Mouse (Mus musculus): ENCODE data around the gene Asb11.

- TF ChIP-seq POLR2A (IDR thresholded peaks at IDR 0.05; ENCODE audit: borderline replicate concordance, extremely low read depth, low read depth, low read length), result no peak
- TF ChIP-seq CTCF (IDR thresholded peaks at IDR 0.05; ENCODE audit: insufficient read depth, low read length), result no peak
Observed at GRCm38 (mm10) chrX:164445601-164446000, 8.8 kb downstream of the Asb11 start.
